Mouse (Mus musculus) liver, postnatal 0 days (tissue): ENCODE data around the gene Adprhl1. TPM values are rescaled to one million over a fixed set of nuclear protein-coding genes. Genes with fewer than 3 reads are reported as not detected.
A peak's percentile ranks its signal among the peaks of the same experiment; 100 is the strongest.

Source experiments
- ATAC-seq: fragments of 200-750 bp; cut with Nextera tagmentation; 2 replicates; pipeline ENCODE4 v1.8.0; 2017; ENCODE audit warnings: mild to moderate bottlenecking, moderate library complexity
- DNase-seq: peaks from one replicate; pipeline ENCODE4 v3.0.0-alpha.2; 2016
- H3K27ac ChIP-seq: fragments of 300-500 bp; sonication (generic); 2 replicates; pipeline ENCODE4 v1.5.1; 2014; ENCODE audit warnings: antibody characterized with exemption, moderate library complexity, mild to moderate bottlenecking, low read depth
- H3K27me3 ChIP-seq: fragments of 300-500 bp; sonication (generic); 2 replicates; pipeline ENCODE4 v1.6.1; 2014; ENCODE audit warnings: low read length, control low read depth, mixed read lengths; ENCODE audit not compliant: insufficient read depth
- H3K36me3 ChIP-seq: fragments of 300-500 bp; sonication (generic); replicated peaks from 2 replicates; pipeline ENCODE4 v1.6.1; 2014; ENCODE audit warnings: mild to moderate bottlenecking, control low read depth, low read length, moderate library complexity, mixed read lengths; ENCODE audit not compliant: insufficient read depth
- H3K4me1 ChIP-seq: fragments of 300-500 bp; sonication (generic); 2 replicates; pipeline ENCODE4 v1.6.1; 2014; ENCODE audit warnings: antibody characterized with exemption, mild to moderate bottlenecking, control low read depth; ENCODE audit not compliant: insufficient read depth
- H3K4me2 ChIP-seq: fragments of 300-500 bp; sonication (generic); 2 replicates; pipeline ENCODE4 v1.6.1; 2014; ENCODE audit warnings: low read depth, mild to moderate bottlenecking, low read length, moderate library complexity, mixed read lengths
- H3K4me3 ChIP-seq: fragments of 300-500 bp; sonication (generic); 2 replicates; pipeline ENCODE4 v1.5.1; 2014; ENCODE audit warnings: low read depth, low read length
- H3K9ac ChIP-seq: fragments of 300-500 bp; sonication (generic); replicated peaks from 2 replicates; pipeline ENCODE4 v1.6.1; 2014; ENCODE audit warnings: mild to moderate bottlenecking, moderate library complexity
- H3K9me3 ChIP-seq: fragments of 300-500 bp; sonication (generic); 2 replicates; pipeline ENCODE4 v1.6.1; 2016; ENCODE audit warnings: mild to moderate bottlenecking, control low read depth, low read length, mixed read lengths
- CTCF ChIP-seq: sonication (generic); IDR thresholded peaks from 2 replicates; pipeline ENCODE4 v1.5.1; 2016; ENCODE audit warnings: antibody characterized with exemption, low read depth
- EP300 ChIP-seq: IDR thresholded peaks from 2 replicates; pipeline ENCODE4 v1.6.1; 2016; ENCODE audit warnings: antibody characterized with exemption, low read depth, mild to moderate bottlenecking
- WGBS: fragments of 180-500 bp; shearing (Covaris S2); extraction: QIAGEN DNeasy Blood & Tissue Kit; methylation state at CpG from one replicate; pipeline ENCODE4 v1.1.7; 2014; ENCODE audit not compliant: insufficient replicate concordance; 5-methylcytosine and 5-hydroxymethylcytosine counted together
- polyA plus RNA-seq: library from polyadenylated mRNA; unstranded; fragments of >200 nt; fragmentation: Nextera tagmentation; extraction: Ambion mirVana; gene quantifications from 2 replicates; pipeline ENCODE4 v1.2.1, GENCODE M21; 2015

Adprhl1 gene
- polyA plus RNA-seq, 1 experiment from 2014 or later: not detected

DNA sequence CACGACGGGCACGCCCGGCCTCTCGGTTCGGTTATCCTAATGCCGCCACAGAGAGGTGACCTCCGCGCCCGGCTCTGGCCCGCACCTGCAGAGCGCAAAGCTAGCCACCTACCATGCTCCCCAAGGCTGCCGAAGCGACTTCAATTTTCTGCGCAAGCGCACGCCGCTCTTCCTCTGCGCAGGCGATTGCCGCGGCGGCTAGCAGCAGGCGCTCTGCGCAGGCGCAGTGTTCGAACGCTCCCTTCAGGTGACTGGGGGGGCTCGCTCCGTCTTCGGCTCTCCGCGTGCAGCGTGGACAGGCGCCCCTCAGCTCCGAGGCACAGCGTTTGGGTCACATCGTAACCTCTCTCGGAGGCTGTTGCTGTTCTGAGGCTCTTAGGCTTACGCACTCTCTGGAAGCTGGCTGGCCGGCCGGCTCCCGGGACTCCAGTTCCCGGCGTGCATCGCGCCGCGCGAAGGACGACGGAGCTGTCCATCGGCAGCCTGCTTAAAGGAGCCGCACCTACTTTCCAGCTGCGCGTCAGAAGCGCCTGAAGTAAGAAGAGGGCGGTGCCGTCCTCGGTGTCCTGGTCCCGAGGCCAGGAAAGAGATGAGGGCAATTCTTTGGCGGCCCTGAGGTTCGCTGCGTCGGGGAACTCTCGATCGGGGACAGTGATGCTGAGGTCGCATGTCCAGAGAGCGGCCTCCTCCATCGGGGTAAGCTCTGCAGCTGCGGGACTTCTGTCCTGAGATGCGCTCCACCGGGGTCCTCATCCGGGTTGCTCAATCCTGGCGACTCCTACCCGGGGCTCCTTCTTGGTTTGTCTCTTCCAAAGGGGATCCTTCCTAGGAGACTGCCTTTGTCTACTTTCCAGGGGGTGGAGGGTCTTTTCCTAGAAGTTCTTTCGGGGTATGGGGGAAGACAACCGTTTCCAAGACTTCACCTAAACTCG is 34.0 kb upstream of the Adprhl1 start, which contains the start of the genes Dcun1d2 and Tmco3:
Gene Dcun1d2, minus strand, starts transcription at position 440 of the 932 bp plus-strand sequence.
Gene Tmco3, plus strand, starts transcription at position 499 of the 932 bp plus-strand sequence.
- WGBS: under 1% methylated on average over 72 of the region's 79 CpGs
- ATAC-seq (peak; percentile 93), DNase-seq (peak; percentile 95)

DNA sequence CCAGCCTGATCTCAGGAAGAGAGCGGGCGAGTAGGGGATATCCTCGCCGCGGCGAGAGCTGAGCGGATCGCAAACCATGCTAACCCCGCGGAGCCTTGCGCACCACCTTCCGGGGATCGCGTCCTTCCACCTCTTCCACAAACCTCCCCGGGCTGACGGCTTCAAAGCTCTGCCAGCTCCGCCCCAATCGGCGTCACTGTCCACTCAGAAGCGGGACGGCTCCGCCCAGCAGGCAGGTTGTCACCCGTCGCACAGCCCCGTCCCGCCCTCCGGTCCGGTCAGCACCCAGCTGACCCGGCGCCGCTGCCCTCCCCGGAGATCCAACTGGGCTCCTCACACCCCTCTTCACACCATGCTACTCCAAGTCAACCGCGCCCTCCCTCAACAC is 33.3 kb upstream of the Adprhl1 start:
- H3K9ac ChIP-seq: peak overlapping the region; percentile 75
- H3K4me3 ChIP-seq: peak overlapping the region; percentile 79
- H3K27ac ChIP-seq: peak overlapping the region; percentile 98
- H3K36me3 ChIP-seq: no peaks in the 10 kb centered on the region
- H3K4me1 ChIP-seq: peaks cover 17% of the 10 kb centered on the region
- ATAC-seq: peak; percentile 85
- H3K9me3 ChIP-seq: no peaks in the 10 kb centered on the region
- no peaks in the 10 kb centered on the region for H3K27me3 ChIP-seq
- TF ChIP-seq EP300: no peak
- no peak for TF ChIP-seq CTCF
- WGBS: 1% methylated on average over 33 of the region's 34 CpGs
- H3K4me2 ChIP-seq: peak overlapping the region; percentile 92
- peak; percentile 93 for DNase-seq

More for the DNA sequence above, 34.0 kb upstream of the Adprhl1 start, which contains the start of the genes Dcun1d2 and Tmco3:
- Histone ChIP-seq H3K9ac (peak within 1 kb of the TSS; percentile 75), H3K27me3 (no peaks in the 10 kb centered on the region), H3K9me3 (no peaks in the 10 kb centered on the region), H3K4me1 (peaks cover 17% of the 10 kb centered on the region), H3K4me2 (peak within 1 kb of the TSS; percentile 92), H3K27ac (peak within 1 kb of the TSS; percentile 98), H3K36me3 (no peaks in the 10 kb centered on the region; the same call in 1 of the 2 replicates), H3K4me3 (peak within 1 kb of the TSS; percentile 79)
- TF ChIP-seq EP300 (no peak), CTCF (no peak)

DNA sequence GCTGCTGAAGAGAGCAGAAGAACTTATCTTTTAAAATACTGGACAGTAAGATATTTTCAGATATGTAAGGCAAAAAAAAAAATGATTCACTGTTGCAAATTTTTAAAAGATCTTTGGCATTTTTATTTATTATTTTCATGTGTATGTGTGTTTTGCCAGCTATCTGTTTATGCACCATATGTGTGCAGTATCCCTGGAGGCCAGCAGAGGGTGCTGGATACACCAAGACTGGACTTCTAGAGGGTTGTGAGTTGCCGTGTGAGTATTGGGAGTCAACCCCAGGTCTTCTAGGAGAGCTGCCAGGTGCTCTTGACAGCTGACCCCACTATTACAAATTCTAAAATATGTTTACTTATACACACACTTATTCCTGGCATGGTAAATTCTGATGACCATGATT is 29.2 kb upstream of the Adprhl1 start:
- ATAC-seq (no peak), DNase-seq (no peak)
- TF ChIP-seq EP300 (no peak), CTCF (peak; percentile 33)
- no peak overlapping the region for H3K27ac ChIP-seq
- 82% methylated on average over 1 of the region's 1 CpGs for WGBS
- no peak overlapping the region for H3K4me3 ChIP-seq
- H3K9ac ChIP-seq: no peak overlapping the region
- H3K9me3 ChIP-seq: no peaks in the 10 kb centered on the region
- no peaks in the 10 kb centered on the region for H3K36me3 ChIP-seq
- no peak overlapping the region for H3K4me2 ChIP-seq
- H3K4me1 ChIP-seq: peaks cover 9% of the 10 kb centered on the region
- no peaks in the 10 kb centered on the region for H3K27me3 ChIP-seq

DNA sequence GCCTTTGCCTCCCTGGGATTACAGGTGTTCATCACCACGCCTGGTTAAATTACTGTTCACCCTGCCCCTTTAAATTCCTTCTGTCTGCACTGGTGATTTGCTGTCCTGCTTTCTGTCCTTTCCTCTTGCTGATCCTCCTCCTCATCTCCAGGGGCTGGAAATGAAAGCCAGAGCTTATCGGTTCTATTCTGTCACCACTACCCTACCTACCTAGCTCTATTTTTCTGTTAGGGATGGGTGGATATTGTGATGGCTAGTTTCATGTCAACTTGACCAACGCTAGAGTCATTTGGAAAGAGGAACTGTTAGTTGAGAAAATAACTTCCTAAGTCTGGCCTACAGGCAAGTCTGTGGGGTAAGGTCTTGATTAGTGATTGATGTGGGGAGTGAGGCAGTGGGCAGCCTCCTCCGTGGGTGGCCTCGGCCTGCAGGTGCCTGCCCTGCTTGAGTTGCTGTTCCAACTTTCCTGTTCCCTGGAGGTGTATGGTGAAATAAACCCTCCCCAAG is 23.0 kb upstream of the Adprhl1 start:
- H3K9ac ChIP-seq: no peak overlapping the region
- no peak for ATAC-seq
- no peaks in the 10 kb centered on the region for H3K4me1 ChIP-seq
- DNase-seq: no peak
- no peak overlapping the region for H3K27ac ChIP-seq
- no peak overlapping the region for H3K4me2 ChIP-seq
- no peaks in the 10 kb centered on the region for H3K9me3 ChIP-seq
- H3K36me3 ChIP-seq: no peaks in the 10 kb centered on the region
- H3K4me3 ChIP-seq: no peak overlapping the region
- no peaks in the 10 kb centered on the region for H3K27me3 ChIP-seq
- 59% methylated on average over 5 of the region's 5 CpGs for WGBS
- no peak for TF ChIP-seq EP300
- TF ChIP-seq CTCF: no peak

DNA sequence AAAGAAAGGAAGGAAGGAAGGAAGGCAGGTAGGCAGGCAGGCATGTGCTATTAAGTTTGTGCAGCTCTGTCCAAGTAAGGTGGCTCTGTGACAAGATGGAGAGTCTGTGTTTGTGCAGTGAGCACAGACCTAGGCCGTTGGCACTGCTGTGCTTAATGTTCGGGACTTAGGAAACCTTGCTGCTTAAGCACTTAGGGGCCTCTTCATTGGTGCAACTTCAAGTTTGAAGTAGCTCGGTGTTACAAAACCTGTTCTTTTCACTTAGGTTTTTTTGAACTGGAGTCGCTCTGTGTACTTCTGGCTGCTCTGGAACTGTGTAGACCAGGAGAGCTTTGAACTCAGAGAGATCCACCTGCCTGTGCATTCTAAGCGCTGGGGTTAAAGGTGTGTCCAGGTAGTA is 18.9 kb upstream of the Adprhl1 start:
- Histone ChIP-seq H3K36me3 (peaks cover 12% of the 10 kb centered on the region), H3K4me1 (no peaks in the 10 kb centered on the region), H3K27me3 (no peaks in the 10 kb centered on the region), H3K9me3 (no peaks in the 10 kb centered on the region), H3K9ac (no peak overlapping the region), H3K4me2 (no peak overlapping the region), H3K4me3 (no peak overlapping the region), H3K27ac (no peak overlapping the region)
- WGBS: 73% methylated on average over 5 of the region's 5 CpGs
- TF ChIP-seq CTCF (no peak), EP300 (no peak)
- ATAC-seq: no peak
- DNase-seq: no peak

DNA sequence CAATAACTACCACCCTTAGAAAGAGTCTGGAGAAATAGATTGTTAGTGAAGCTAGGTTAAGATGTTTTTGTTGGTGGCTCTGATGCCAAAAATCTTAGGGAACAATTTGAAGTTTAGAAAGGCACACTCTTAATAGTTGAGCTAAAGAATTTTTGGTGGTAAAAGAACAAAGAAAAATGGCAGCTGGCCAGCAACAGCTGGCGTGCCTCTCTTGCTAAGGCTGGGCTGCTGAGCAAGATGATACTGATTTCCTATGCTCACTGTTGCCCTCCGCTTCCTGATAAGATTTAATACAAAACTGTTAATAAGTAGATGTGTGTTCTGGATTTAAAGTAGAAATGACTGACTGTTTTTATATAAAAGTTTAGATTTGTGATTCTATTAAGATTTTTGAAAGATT is 13.6 kb upstream of the Adprhl1 start:
- TF ChIP-seq EP300 (no peak), CTCF (no peak)
- no peak for ATAC-seq
- Histone ChIP-seq H3K27ac (no peak overlapping the region), H3K9me3 (no peaks in the 10 kb centered on the region), H3K4me2 (no peak overlapping the region), H3K4me1 (no peaks in the 10 kb centered on the region), H3K36me3 (peaks cover 16% of the 10 kb centered on the region), H3K4me3 (no peak overlapping the region), H3K9ac (no peak overlapping the region), H3K27me3 (no peaks in the 10 kb centered on the region)
- 59% methylated on average over 2 of the region's 2 CpGs for WGBS
- DNase-seq: no peak
